8 mouse cellular contexts compared by ENCODE assay signal in genomic region chr2:127207547-127208451, GRCm38 (mm10). TPM values are rescaled to one million over a fixed set of nuclear protein-coding genes. Genes with fewer than 3 reads are reported as not detected.
DNase-seq lines count a peak whose midpoint lies in the region; ATAC-seq lines count a peak whose summit lies in the region.

Gene 1810024B03Rik, minus strand, starts transcription at chr2:127208280.
Gene Snrnp200, plus strand, starts transcription at chr2:127208386.

- H3K4me3 ChIP-seq in intestine, embryonic 14.5 days (ENCODE audit: low read depth, low read length), result peak within 1 kb of the TSS; percentile 86

- peak within 1 kb of the TSS; percentile 65 for H3K27ac ChIP-seq in intestine, embryonic 14.5 days (ENCODE audit: low read depth)

- ATAC-seq in intestine, embryonic 14.5 days (replicated peaks; ENCODE audit: low FRiP score, low TSS enrichment, low read depth), result peak; percentile 96

- peak within 1 kb of the TSS; percentile 72 for H3K9ac ChIP-seq in intestine, embryonic 14.5 days (ENCODE audit: low read length)

- intact Hi-C loops in left cerebral cortex, postnatal 14 days (cut with DNase I), result loop anchor here (5.0 to 10.0 kb wide), 2 partner anchors 135 to 183 kb away; partner anchors contain the start of gene Blvra

- peaks cover 7% of the 10 kb centered on the region; the same call in 1 of the 2 replicates for H3K4me1 ChIP-seq in intestine, embryonic 14.5 days (replicated peaks; ENCODE audit: control insufficient read depth, insufficient read depth, low read length)

- DNase-seq in adrenal gland, adult 18-20 months (ENCODE audit: low spot score in 2 of 2), result peak; percentile 79 to 87
- DNase-seq in embryo, embryonic 11 days, result peak; percentile 99
- peak; percentile 90 for DNase-seq in gastrocnemius, postnatal 25 days
- DNase-seq in intestine, embryonic 14.5 days (ENCODE audit: low spot score), result peak; percentile 92
- peak; percentile 96 to 98 for DNase-seq in left cerebral cortex, postnatal 14 days (ENCODE audit: low spot score in 2 of 2)
- DNase-seq in mesoderm, embryonic 11.5 days (ENCODE audit: low read depth, low spot score), result peak; percentile 96
- peak; percentile 92 to 94 for DNase-seq in right cerebral cortex, postnatal 36 days (ENCODE audit: low spot score in 2 of 2)
- peak; percentile 93 for DNase-seq in yolk sac, embryonic 10.5 days (ENCODE audit: low spot score)

- H3K9me3 ChIP-seq in intestine, embryonic 14.5 days (ENCODE audit: control insufficient read depth, low read length), result no peaks in the 10 kb centered on the region

- H3K4me2 ChIP-seq in intestine, embryonic 14.5 days (ENCODE audit: low read length), result peak within 1 kb of the TSS; percentile 79

- H3K27me3 ChIP-seq in intestine, embryonic 14.5 days (replicated peaks; ENCODE audit: control insufficient read depth, insufficient read depth, low read length), result no peaks in the 10 kb centered on the region

- 11% methylated on average over 36 of the region's 36 CpGs for WGBS in intestine, embryonic 14.5 days

- H3K36me3 ChIP-seq in intestine, embryonic 14.5 days (ENCODE audit: control insufficient read depth, insufficient read depth, low read length), result peaks cover 33% of the 10 kb centered on the region

RNA-seq across cellular contexts. Expression of gene 1810024B03Rik, which starts in this region (rescaled TPM):
- total RNA-seq in adrenal gland, adult 18-20 months (2021), result 1 to 10 TPM in 1 of 2 experiments, under 1 TPM in 1; 0.96 to 1.5 TPM
- total RNA-seq in gastrocnemius, postnatal 25 days (2021), result under 1 TPM; 0.23 to 0.54 TPM
- polyA plus RNA-seq in intestine, embryonic 14.5 days (2014; fragmentation: Nextera tagmentation; extraction: Ambion mirVana), result 2.0 and 2.2 TPM in 2 replicates
- total RNA-seq in left cerebral cortex, postnatal 14 days (2021), result under 1 TPM; 0.33 to 0.36 TPM

RNA-seq across cellular contexts. Expression of gene Snrnp200, which starts in this region (rescaled TPM):
- total RNA-seq in adrenal gland, adult 18-20 months (2021), result 10 to 100 TPM; 63.0 to 68.6 TPM
- total RNA-seq in gastrocnemius, postnatal 25 days (2021), result 10 to 100 TPM; 32.8 to 34.1 TPM
- polyA plus RNA-seq in intestine, embryonic 14.5 days (2014; fragmentation: Nextera tagmentation; extraction: Ambion mirVana), result 67.8 and 77.2 TPM in 2 replicates
- 10 to 100 TPM; 73.1 to 81.4 TPM for total RNA-seq in left cerebral cortex, postnatal 14 days (2021)

Comparison
In these comparisons a context has a peak if more than half of its experiments do, and no peak if none do; other contexts are left out.
1. Peak in every context shown above with its lines: DNase-seq, ATAC-seq, H3K4me3 ChIP-seq and H3K27ac ChIP-seq.